Mouse (Mus musculus): ENCODE data around the gene Dcaf12l2. TPM values are rescaled to one million over a fixed set of nuclear protein-coding genes. Genes with fewer than 3 reads are reported as not detected.

Dcaf12l2 gene
- polyA plus RNA-seq (2015; fragmentation: Nextera tagmentation; extraction: Ambion mirVana), result 0.95 and 1.1 TPM in 2 replicates

GRCm38 (mm10) chrX:44367646-44368521, at the start of gene Dcaf12l2:
Gene Dcaf12l2 (minus strand): TSS chrX:44368342.

